Mouse (Mus musculus) brain, embryonic 14.5 days (tissue): ENCODE measurements at regions not wholly inside any gene's neighbourhood (a gene's known extent, or its start where the extent isn't known, plus 50 kb on each side); places are given as distances from the start of the nearest gene placed in this dataset.

Source experiments
- DNase-seq: peaks from one replicate; pipeline ENCODE4 v3.0.0-alpha.2; 2011; ENCODE audit warnings: low read depth
- CTCF ChIP-seq: fragments of 200-500 bp; IDR thresholded peaks from 2 replicates; pipeline ENCODE4 v1.5.1; 2012; ENCODE audit warnings: inconsistent platforms, mild to moderate bottlenecking, moderate library complexity, borderline replicate concordance; ENCODE audit not compliant: insufficient read depth, insufficient read length; ENCODE audit errors: extremely low read depth
- POLR2A ChIP-seq: fragments of 200-500 bp; IDR thresholded peaks from 2 replicates; pipeline ENCODE4 v1.6.1; 2012; ENCODE audit warnings: mild to moderate bottlenecking, inconsistent platforms, borderline replicate concordance; ENCODE audit not compliant: poor library complexity, insufficient read depth, insufficient read length, severe bottlenecking; ENCODE audit errors: extremely low read depth

DNA sequence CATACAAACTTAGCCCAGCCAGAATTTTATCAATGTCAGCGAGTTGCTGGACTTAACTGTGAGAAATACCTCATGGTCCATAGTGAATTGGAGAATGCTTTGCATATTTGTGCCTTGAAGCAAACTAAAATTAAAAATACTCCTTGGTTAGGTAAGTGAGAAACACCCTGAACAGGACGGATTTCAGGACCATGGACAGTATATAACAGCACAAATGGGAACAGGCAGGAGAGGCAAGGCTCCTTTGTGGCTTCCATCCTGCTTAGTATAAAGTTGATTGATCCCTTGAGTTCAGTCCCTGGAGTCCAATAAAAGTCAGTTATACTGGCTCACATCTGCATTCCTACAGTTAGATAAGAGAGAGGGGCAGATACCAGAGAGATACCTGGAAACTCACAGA, 53.9 kb upstream of the Bpifa3 start:
- DNase-seq = peak; percentile 5
- no peak for TF ChIP-seq CTCF
- TF ChIP-seq POLR2A = no peak
